Mouse (Mus musculus): ENCODE results near the gene Rbak.
A peak's percentile ranks its signal among the peaks of the same experiment; 100 is the strongest.

Rbak gene

GRCm38 (mm10) chr5:143134216-143135010 lies 46.2 kb downstream of the Rbak start:
- peak; percentile 52 for DNase-seq (ENCODE audit: low read depth, low spot score)

- DNase-seq (ENCODE audit: low read depth, low spot score): no peak
Observed at GRCm38 (mm10) chr5:143132935-143133514, 47.5 kb downstream of the Rbak start.

- peak; percentile 73 for DNase-seq (ENCODE audit: low read depth, low spot score)
Observed at GRCm38 (mm10) chr5:143130342-143130741, 50.2 kb downstream of the Rbak start.

- DNase-seq (ENCODE audit: low read depth, low spot score): peak; percentile 70
Observed at GRCm38 (mm10) chr5:143129101-143129500, 51.5 kb downstream of the Rbak start.

GRCm38 (mm10) chr5:143127837-143128236 lies 52.7 kb downstream of the Rbak start:
- DNase-seq (ENCODE audit: low read depth, low spot score): no peak

- peak; percentile 82 for DNase-seq (ENCODE audit: low read depth, low spot score)
Observed at GRCm38 (mm10) chr5:143126908-143127307, 53.7 kb downstream of the Rbak start.

GRCm38 (mm10) chr5:143126089-143126488 lies 54.5 kb downstream of the Rbak start:
- DNase-seq (ENCODE audit: low read depth, low spot score): no peak

- no peak for DNase-seq (ENCODE audit: low read depth, low spot score)
Observed at GRCm38 (mm10) chr5:143125601-143126000, 55.0 kb downstream of the Rbak start.

- DNase-seq (ENCODE audit: low read depth, low spot score): no peak
Observed at GRCm38 (mm10) chr5:143124805-143125378, 55.7 kb downstream of the Rbak start.

- DNase-seq (ENCODE audit: low read depth, low spot score): peak; percentile 89
Observed at GRCm38 (mm10) chr5:143122673-143123072, 57.9 kb downstream of the Rbak start.
